Mouse (Mus musculus): Measurements from ENCODE around the gene Dner. TPM values are rescaled to one million over a fixed set of nuclear protein-coding genes. Genes with fewer than 3 reads are reported as not detected.
A peak's percentile ranks its signal among the peaks of the same experiment; 100 is the strongest.

The Dner gene
- polyA plus RNA-seq, 1 experiment from 2014 or later, result 0.89 TPM

DNA sequence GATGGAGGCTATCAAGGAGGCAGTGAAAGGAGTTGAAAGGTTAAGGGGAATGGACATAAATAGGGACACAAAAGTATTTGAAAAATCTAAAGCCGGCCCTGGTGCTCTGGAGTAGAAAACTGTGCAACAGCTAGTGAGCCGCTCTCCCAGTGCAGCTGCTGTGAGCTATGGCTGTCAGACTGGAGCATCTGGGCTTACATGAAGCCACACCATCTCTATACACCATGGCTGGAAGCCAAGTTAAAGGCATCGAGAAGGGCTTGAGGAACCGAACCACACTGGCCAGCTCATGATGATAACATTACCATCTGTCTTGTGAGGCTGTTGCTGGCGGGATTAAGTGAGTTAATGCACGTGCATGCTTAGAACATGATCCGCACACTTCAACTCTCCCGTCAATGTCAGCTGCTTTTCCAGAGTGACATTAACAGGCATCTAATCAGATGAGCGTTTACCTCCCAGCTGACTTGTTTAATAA is 278.2 kb downstream of the Dner start:
- H3K4me2 ChIP-seq, result no peak overlapping the region
- DNase-seq (peak; percentile 86), ATAC-seq (ENCODE audit: insufficient read depth) (peak; percentile 95)
- H3K27me3 ChIP-seq (ENCODE audit: insufficient read depth, low read length), result no peaks in the 10 kb centered on the region
- no peak overlapping the region; the same call in 1 of the 2 replicates for H3K27ac ChIP-seq (ENCODE audit: low read depth)
- no peak overlapping the region for H3K4me3 ChIP-seq (ENCODE audit: low read depth, low read length)
- no peaks in the 10 kb centered on the region for H3K9me3 ChIP-seq (ENCODE audit: low read depth, low read length)
- H3K4me1 ChIP-seq (ENCODE audit: insufficient read depth), result peaks cover 8% of the 10 kb centered on the region
- TF ChIP-seq CTCF (IDR thresholded peaks at IDR 0.05; ENCODE audit: low read depth), result no peak
- H3K36me3 ChIP-seq (ENCODE audit: insufficient read depth), result no peaks in the 10 kb centered on the region
- 28% methylated on average over 9 of the region's 9 CpGs for WGBS
- H3K9ac ChIP-seq, result no peak overlapping the region

GRCm38 (mm10) chr1:84417276-84417675 is 278.7 kb downstream of the Dner start:
- no peak for TF ChIP-seq CTCF (IDR thresholded peaks at IDR 0.05; ENCODE audit: low read depth)
- no peaks in the 10 kb centered on the region for H3K36me3 ChIP-seq (ENCODE audit: insufficient read depth)
- 39% methylated on average over 6 of the region's 6 CpGs for WGBS
- H3K4me2 ChIP-seq, result no peak overlapping the region
- ATAC-seq (ENCODE audit: insufficient read depth) (no peak), DNase-seq (no peak)
- no peaks in the 10 kb centered on the region for H3K9me3 ChIP-seq (ENCODE audit: low read depth, low read length)
- no peaks in the 10 kb centered on the region for H3K27me3 ChIP-seq (ENCODE audit: insufficient read depth, low read length)
- no peak overlapping the region; the same call in 1 of the 2 replicates for H3K27ac ChIP-seq (ENCODE audit: low read depth)
- H3K9ac ChIP-seq, result no peak overlapping the region
- no peak overlapping the region for H3K4me3 ChIP-seq (ENCODE audit: low read depth, low read length)
- H3K4me1 ChIP-seq (ENCODE audit: insufficient read depth), result peaks cover 8% of the 10 kb centered on the region

DNA sequence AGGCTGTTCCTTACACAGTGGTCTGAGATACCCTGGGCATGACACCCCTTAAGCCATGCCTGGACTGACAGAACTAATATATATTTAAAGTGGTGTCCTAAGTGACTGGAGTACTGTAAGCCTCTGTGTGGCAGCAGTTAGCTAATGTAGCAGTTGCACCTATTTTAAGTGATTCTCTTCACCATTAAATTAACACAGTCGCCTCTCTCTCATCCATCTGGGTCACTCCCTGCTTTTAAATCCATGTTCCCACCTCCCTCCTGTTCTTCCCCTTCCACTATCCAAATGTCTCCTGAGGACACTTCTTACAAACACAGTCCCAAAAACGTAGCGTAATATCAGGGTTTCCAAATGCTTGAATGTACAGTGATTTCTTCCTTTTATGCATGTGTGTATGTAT is 281.6 kb downstream of the Dner start:
- 94% methylated on average over 3 of the region's 3 CpGs for WGBS
- Histone ChIP-seq H3K36me3 (ENCODE audit: insufficient read depth) (no peaks in the 10 kb centered on the region), H3K9ac (no peak overlapping the region), H3K4me2 (no peak overlapping the region), H3K27ac (ENCODE audit: low read depth) (no peak overlapping the region), H3K9me3 (ENCODE audit: low read depth, low read length) (no peaks in the 10 kb centered on the region), H3K4me3 (ENCODE audit: low read depth, low read length) (no peak overlapping the region), H3K4me1 (ENCODE audit: insufficient read depth) (peaks cover 7% of the 10 kb centered on the region), H3K27me3 (ENCODE audit: insufficient read depth, low read length) (no peaks in the 10 kb centered on the region)
- DNase-seq, result no peak
- no peak for ATAC-seq (ENCODE audit: insufficient read depth)
- TF ChIP-seq CTCF (IDR thresholded peaks at IDR 0.05; ENCODE audit: low read depth), result no peak

DNA sequence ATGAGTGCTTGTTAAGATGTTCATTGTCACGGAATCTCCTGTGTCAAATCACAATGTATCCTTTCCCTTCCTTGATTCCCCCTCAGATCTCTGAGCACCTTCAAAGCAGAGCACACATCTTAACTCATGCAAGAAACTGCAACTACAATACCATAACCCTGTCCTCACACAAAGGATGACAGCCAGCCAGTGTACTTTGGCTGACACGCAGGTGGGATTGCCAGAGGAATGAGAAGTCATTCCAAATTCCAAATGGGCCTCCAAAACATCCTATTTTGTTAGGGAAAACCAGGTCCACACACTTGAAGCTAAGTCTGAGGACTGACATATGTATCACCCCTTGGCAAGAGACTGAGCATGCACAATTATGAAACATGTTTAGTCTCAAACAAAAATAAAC is 286.5 kb downstream of the Dner start:
- Histone ChIP-seq H3K4me1 (ENCODE audit: insufficient read depth) (peaks cover 6% of the 10 kb centered on the region), H3K27ac (ENCODE audit: low read depth) (no peak overlapping the region), H3K9ac (no peak overlapping the region), H3K9me3 (ENCODE audit: low read depth, low read length) (no peaks in the 10 kb centered on the region), H3K4me2 (no peak overlapping the region), H3K4me3 (ENCODE audit: low read depth, low read length) (no peak overlapping the region), H3K36me3 (ENCODE audit: insufficient read depth) (no peaks in the 10 kb centered on the region), H3K27me3 (ENCODE audit: insufficient read depth, low read length) (no peaks in the 10 kb centered on the region; the same call in 1 of the 2 replicates)
- TF ChIP-seq CTCF (IDR thresholded peaks at IDR 0.05; ENCODE audit: low read depth), result no peak
- DNase-seq (no peak), ATAC-seq (ENCODE audit: insufficient read depth) (no peak)
- WGBS, result 80% methylated on average over 2 of the region's 2 CpGs

DNA sequence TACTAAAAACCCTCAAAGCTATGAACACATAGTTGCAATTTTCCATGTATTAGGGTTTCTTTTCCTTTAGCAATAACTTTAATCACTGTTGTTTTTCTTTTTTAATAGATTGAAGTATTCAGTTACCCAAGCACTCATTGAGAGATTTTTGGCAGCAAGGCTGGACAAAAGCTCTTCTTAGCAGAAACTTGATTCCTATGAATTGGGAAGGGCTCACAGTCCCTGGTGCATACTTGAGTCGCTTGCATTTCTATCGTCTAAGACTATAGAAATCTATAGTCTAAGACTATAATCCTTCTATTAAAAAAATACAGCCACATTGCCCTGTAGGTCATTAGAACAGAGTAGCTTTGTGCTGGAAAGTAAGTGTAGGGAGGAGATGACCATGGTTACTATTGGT is 287.1 kb downstream of the Dner start:
- Histone ChIP-seq H3K36me3 (ENCODE audit: insufficient read depth) (no peaks in the 10 kb centered on the region), H3K9me3 (ENCODE audit: low read depth, low read length) (no peaks in the 10 kb centered on the region), H3K27ac (ENCODE audit: low read depth) (no peak overlapping the region), H3K4me2 (no peak overlapping the region), H3K4me3 (ENCODE audit: low read depth, low read length) (no peak overlapping the region), H3K4me1 (ENCODE audit: insufficient read depth) (peaks cover 7% of the 10 kb centered on the region), H3K9ac (no peak overlapping the region), H3K27me3 (ENCODE audit: insufficient read depth, low read length) (no peaks in the 10 kb centered on the region; the same call in 1 of the 2 replicates)
- TF ChIP-seq CTCF (IDR thresholded peaks at IDR 0.05; ENCODE audit: low read depth), result no peak
- WGBS, result 60% methylated on average over 2 of the region's 2 CpGs
- ATAC-seq (ENCODE audit: insufficient read depth) (no peak), DNase-seq (no peak)

GRCm38 (mm10) chr1:84406891-84407290 is 289.1 kb downstream of the Dner start:
- DNase-seq (no peak), ATAC-seq (ENCODE audit: insufficient read depth) (no peak)
- Histone ChIP-seq H3K4me1 (ENCODE audit: insufficient read depth) (peaks cover 12% of the 10 kb centered on the region), H3K9ac (no peak overlapping the region), H3K4me3 (ENCODE audit: low read depth, low read length) (no peak overlapping the region), H3K9me3 (ENCODE audit: low read depth, low read length) (no peaks in the 10 kb centered on the region), H3K27ac (ENCODE audit: low read depth) (no peak overlapping the region), H3K4me2 (no peak overlapping the region), H3K27me3 (ENCODE audit: insufficient read depth, low read length) (no peaks in the 10 kb centered on the region; the same call in 1 of the 2 replicates), H3K36me3 (ENCODE audit: insufficient read depth) (no peaks in the 10 kb centered on the region)
- no peak for TF ChIP-seq CTCF (IDR thresholded peaks at IDR 0.05; ENCODE audit: low read depth)
- 55% methylated on average over 4 of the region's 4 CpGs for WGBS

DNA sequence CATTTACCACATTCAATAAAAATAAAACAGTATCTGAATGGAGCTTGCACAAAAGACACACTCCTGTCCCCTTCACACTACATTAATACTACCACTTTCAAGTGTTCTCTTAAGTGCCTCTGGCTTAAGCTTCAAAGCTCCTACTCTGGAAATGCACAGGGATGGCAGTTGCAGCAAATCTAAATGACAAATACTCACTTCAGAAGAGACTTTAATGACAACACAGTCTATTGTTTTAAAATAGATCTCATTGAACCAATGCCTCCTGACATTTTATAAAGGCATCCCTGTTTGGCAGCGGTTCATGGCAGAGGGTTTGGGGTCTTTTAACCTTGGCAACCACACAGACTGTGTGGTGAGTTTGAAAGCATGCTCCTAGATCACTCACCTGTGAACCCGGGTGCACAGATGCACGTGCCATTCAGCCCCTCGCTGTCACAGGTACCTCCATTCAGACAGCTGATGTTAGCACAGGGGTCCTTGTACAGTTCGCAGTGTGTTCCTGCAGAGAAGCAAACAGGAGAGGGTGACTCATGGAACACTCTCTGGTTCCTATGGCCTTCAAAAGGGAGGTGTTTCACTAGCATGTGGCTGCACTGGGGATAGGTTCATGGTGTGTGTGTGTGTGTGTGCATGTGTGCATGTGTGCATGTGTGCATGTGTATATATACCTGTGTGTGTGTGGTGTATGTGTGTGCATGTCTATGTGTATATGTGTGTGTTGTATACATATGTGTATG is 290.3 kb downstream of the Dner start:
- WGBS, result 70% methylated on average over 5 of the region's 5 CpGs

More for the DNA sequence above, 290.3 kb downstream of the Dner start:
- Histone ChIP-seq H3K9me3 (ENCODE audit: low read depth, low read length) (no peaks in the 10 kb centered on the region), H3K9ac (no peak overlapping the region), H3K4me3 (ENCODE audit: low read depth, low read length) (no peak overlapping the region), H3K27ac (ENCODE audit: low read depth) (no peak overlapping the region), H3K4me2 (no peak overlapping the region), H3K27me3 (ENCODE audit: insufficient read depth, low read length) (no peaks in the 10 kb centered on the region; the same call in 1 of the 2 replicates), H3K36me3 (ENCODE audit: insufficient read depth) (no peaks in the 10 kb centered on the region), H3K4me1 (ENCODE audit: insufficient read depth) (peaks cover 12% of the 10 kb centered on the region)
- ATAC-seq (ENCODE audit: insufficient read depth) (no peak), DNase-seq (no peak)
- no peak for TF ChIP-seq CTCF (IDR thresholded peaks at IDR 0.05; ENCODE audit: low read depth)

Data from lung, embryonic 14.5 days (tissue).